Mouse (Mus musculus) lung, embryonic 15.5 days (tissue): Measurements from ENCODE around the gene Grin1. TPM values are rescaled to one million over a fixed set of nuclear protein-coding genes. Genes with fewer than 3 reads are reported as not detected.
A peak's percentile ranks its signal among the peaks of the same experiment; 100 is the strongest.

Experiments
- ATAC-seq: fragments of 200-750 bp; cut with Nextera tagmentation; 2 replicates; pipeline ENCODE4 v1.8.0; 2017; ENCODE audit warnings: moderate number of reproducible peaks, borderline replicate concordance; ENCODE audit not compliant: low FRiP score, low TSS enrichment; ENCODE audit errors: extremely low read depth
- H3K27ac ChIP-seq: fragments of 300-500 bp; sonication (generic); 2 replicates; pipeline ENCODE4 v1.5.1; 2015; ENCODE audit warnings: moderate library complexity, mild to moderate bottlenecking, inconsistent platforms
- H3K27me3 ChIP-seq: fragments of 300-500 bp; sonication (generic); 2 replicates; pipeline ENCODE4 v1.6.1; 2015; ENCODE audit warnings: inconsistent platforms
- H3K36me3 ChIP-seq: fragments of 300-500 bp; sonication (generic); 2 replicates; pipeline ENCODE4 v1.6.1; 2015; ENCODE audit warnings: inconsistent platforms
- H3K4me1 ChIP-seq: fragments of 300-500 bp; sonication (generic); 2 replicates; pipeline ENCODE4 v1.6.1; 2015; ENCODE audit warnings: inconsistent platforms
- H3K4me2 ChIP-seq: fragments of 300-500 bp; sonication (generic); 2 replicates; pipeline ENCODE4 v1.6.1; 2015; ENCODE audit warnings: inconsistent platforms, mild to moderate bottlenecking, moderate library complexity
- H3K4me3 ChIP-seq: fragments of 300-500 bp; sonication (generic); 2 replicates; pipeline ENCODE4 v1.5.1; 2015; ENCODE audit warnings: mild to moderate bottlenecking, inconsistent platforms
- H3K9ac ChIP-seq: fragments of 300-500 bp; sonication (generic); 2 replicates; pipeline ENCODE4 v1.6.1; 2015; ENCODE audit warnings: inconsistent platforms
- H3K9me3 ChIP-seq: fragments of 300-500 bp; sonication (generic); 2 replicates; pipeline ENCODE4 v1.6.1; 2016; ENCODE audit warnings: inconsistent platforms
- WGBS: fragments of 180-500 bp; shearing (Covaris S2); methylation state at CpG from one replicate; pipeline ENCODE4 v1.1.7; 2015; 5-methylcytosine and 5-hydroxymethylcytosine counted together
- polyA plus RNA-seq: library from polyadenylated mRNA; unstranded; fragments of >200 nt; fragmentation: Nextera tagmentation; extraction: Ambion mirVana; gene quantifications from 2 replicates; pipeline ENCODE4 v1.2.1, GENCODE M21; 2015

Gene Grin1
- polyA plus RNA-seq, 1 experiment from 2014 or later = 0.45 TPM

GRCm38 (mm10) chr2:25310180-25310579 lies 8.8 kb downstream of the Grin1 start:
- no peak for ATAC-seq
- no peaks in the 10 kb centered on the region for H3K36me3 ChIP-seq
- no peak overlapping the region for H3K4me3 ChIP-seq
- peaks cover 3% of the 10 kb centered on the region for H3K4me1 ChIP-seq
- H3K4me2 ChIP-seq = no peak overlapping the region
- H3K27me3 ChIP-seq = peaks cover 93% of the 10 kb centered on the region
- WGBS = 48% methylated on average over 10 of the region's 10 CpGs
- H3K9ac ChIP-seq = no peak overlapping the region
- H3K9me3 ChIP-seq = no peaks in the 10 kb centered on the region
- no peak overlapping the region for H3K27ac ChIP-seq

- Histone ChIP-seq H3K4me1 (peaks cover 10% of the 10 kb centered on the region), H3K4me2 (peak overlapping the region; percentile 79), H3K9me3 (no peaks in the 10 kb centered on the region), H3K27me3 (peaks cover 65% of the 10 kb centered on the region), H3K9ac (peak overlapping the region; percentile 34; the same call in 1 of the 2 replicates), H3K27ac (no peak overlapping the region), H3K4me3 (peak overlapping the region; percentile 44), H3K36me3 (no peaks in the 10 kb centered on the region)
- 42% methylated on average over 14 of the region's 14 CpGs for WGBS
- ATAC-seq = no peak
These were observed 13.2 kb downstream of the Grin1 start for GRCm38 (mm10) chr2:25305587-25306359.

GRCm38 (mm10) chr2:25304657-25305541 lies 14.1 kb downstream of the Grin1 start:
- Histone ChIP-seq H3K36me3 (no peaks in the 10 kb centered on the region), H3K4me3 (peak overlapping the region; percentile 44), H3K27ac (no peak overlapping the region), H3K9me3 (no peaks in the 10 kb centered on the region), H3K27me3 (peaks cover 57% of the 10 kb centered on the region), H3K4me1 (peaks cover 10% of the 10 kb centered on the region), H3K4me2 (peak overlapping the region; percentile 79), H3K9ac (peak overlapping the region; percentile 34; the same call in 1 of the 2 replicates)
- 3% methylated on average over 43 of the region's 45 CpGs for WGBS
- ATAC-seq = peak; percentile 73

GRCm38 (mm10) chr2:25303931-25304656 lies 14.9 kb downstream of the Grin1 start:
- H3K4me3 ChIP-seq = peak overlapping the region; percentile 44

GRCm38 (mm10) chr2:25303452-25303851 lies 15.5 kb downstream of the Grin1 start:
- peaks cover 10% of the 10 kb centered on the region for H3K4me1 ChIP-seq
- no peaks in the 10 kb centered on the region for H3K36me3 ChIP-seq
- WGBS = 63% methylated on average over 3 of the region's 3 CpGs
- H3K9me3 ChIP-seq = no peaks in the 10 kb centered on the region
- peak; percentile 12; the same call in 1 of the 2 replicates for ATAC-seq
- no peak overlapping the region for H3K27ac ChIP-seq
- H3K4me3 ChIP-seq = no peak overlapping the region
- no peak overlapping the region for H3K9ac ChIP-seq
- peaks cover 43% of the 10 kb centered on the region for H3K27me3 ChIP-seq
- no peak overlapping the region for H3K4me2 ChIP-seq

More at GRCm38 (mm10) chr2:25303931-25304656, 14.9 kb downstream of the Grin1 start:
- no peak overlapping the region for H3K27ac ChIP-seq
- H3K36me3 ChIP-seq = no peaks in the 10 kb centered on the region
- peak overlapping the region; percentile 79; the same call in 1 of the 2 replicates for H3K4me2 ChIP-seq
- ATAC-seq = no peak
- H3K4me1 ChIP-seq = peaks cover 10% of the 10 kb centered on the region
- 64% methylated on average over 7 of the region's 7 CpGs for WGBS
- H3K9me3 ChIP-seq = no peaks in the 10 kb centered on the region
- H3K27me3 ChIP-seq = peaks cover 50% of the 10 kb centered on the region
- no peak overlapping the region for H3K9ac ChIP-seq

GRCm38 (mm10) chr2:25298046-25298445 lies 20.9 kb downstream of the Grin1 start:
- Histone ChIP-seq H3K4me1 (no peaks in the 10 kb centered on the region), H3K4me3 (no peak overlapping the region), H3K27me3 (peaks cover 38% of the 10 kb centered on the region), H3K9me3 (no peaks in the 10 kb centered on the region), H3K27ac (no peak overlapping the region), H3K9ac (no peak overlapping the region), H3K36me3 (no peaks in the 10 kb centered on the region), H3K4me2 (no peak overlapping the region)
- no peak for ATAC-seq
- WGBS = 73% methylated on average over 10 of the region's 10 CpGs

- H3K9me3 ChIP-seq = no peaks in the 10 kb centered on the region
- 70% methylated on average over 8 of the region's 8 CpGs for WGBS
- no peak overlapping the region for H3K4me3 ChIP-seq
- peaks cover 43% of the 10 kb centered on the region for H3K27me3 ChIP-seq
- no peak for ATAC-seq
- H3K36me3 ChIP-seq = no peaks in the 10 kb centered on the region
- no peak overlapping the region for H3K4me2 ChIP-seq
- H3K27ac ChIP-seq = no peak overlapping the region
- H3K9ac ChIP-seq = no peak overlapping the region
- H3K4me1 ChIP-seq = peaks cover 7% of the 10 kb centered on the region; the same call in 1 of the 2 replicates
These were observed 21.9 kb downstream of the Grin1 start for GRCm38 (mm10) chr2:25297093-25297492.

GRCm38 (mm10) chr2:25293706-25294105 lies 25.3 kb downstream of the Grin1 start:
- H3K4me1 ChIP-seq = peaks cover 24% of the 10 kb centered on the region
- no peak overlapping the region for H3K27ac ChIP-seq
- no peak overlapping the region for H3K9ac ChIP-seq
- peaks cover 77% of the 10 kb centered on the region for H3K27me3 ChIP-seq
- 72% methylated on average over 9 of the region's 9 CpGs for WGBS
- no peak overlapping the region for H3K4me2 ChIP-seq
- H3K36me3 ChIP-seq = no peaks in the 10 kb centered on the region
- H3K4me3 ChIP-seq = no peak overlapping the region
- ATAC-seq = no peak
- H3K9me3 ChIP-seq = no peaks in the 10 kb centered on the region

- Histone ChIP-seq H3K4me1 (peaks cover 29% of the 10 kb centered on the region), H3K4me3 (no peak overlapping the region), H3K27ac (no peak overlapping the region), H3K36me3 (no peaks in the 10 kb centered on the region), H3K27me3 (peaks cover 86% of the 10 kb centered on the region), H3K4me2 (peak overlapping the region; percentile 61), H3K9ac (no peak overlapping the region), H3K9me3 (no peaks in the 10 kb centered on the region)
- ATAC-seq = no peak
- 5% methylated on average over 1 of the region's 1 CpGs for WGBS
These were observed 26.1 kb downstream of the Grin1 start for GRCm38 (mm10) chr2:25292856-25293255.

GRCm38 (mm10) chr2:25292054-25292544 lies 26.9 kb downstream of the Grin1 start:
- H3K9ac ChIP-seq = no peak overlapping the region
- ATAC-seq = peak; percentile 15; the same call in 1 of the 2 replicates
- H3K9me3 ChIP-seq = no peaks in the 10 kb centered on the region
- H3K4me3 ChIP-seq = peak overlapping the region; percentile 35
- H3K4me1 ChIP-seq = peaks cover 37% of the 10 kb centered on the region
- no peaks in the 10 kb centered on the region for H3K36me3 ChIP-seq
- WGBS = 4% methylated on average over 40 of the region's 43 CpGs
- peak overlapping the region; percentile 61 for H3K4me2 ChIP-seq
- H3K27ac ChIP-seq = no peak overlapping the region
- peaks cover 82% of the 10 kb centered on the region for H3K27me3 ChIP-seq
